Mouse (Mus musculus): ENCODE measurements around the gene Gm765. TPM values are rescaled to one million over a fixed set of nuclear protein-coding genes. Genes with fewer than 3 reads are reported as not detected.

Gene Gm765
- polyA plus RNA-seq (2015; fragmentation: Nextera tagmentation; extraction: Ambion mirVana): not detected in 2 replicates

- Histone ChIP-seq H3K4me1 (no peaks in the 10 kb centered on the region), H3K27ac (no peak within 1 kb of the TSS), H3K4me3 (no peak within 1 kb of the TSS), H3K27me3 (no peaks in the 10 kb centered on the region), H3K36me3 (no peaks in the 10 kb centered on the region), H3K9ac (no peak within 1 kb of the TSS), H3K4me2 (no peak within 1 kb of the TSS), H3K9me3 (no peaks in the 10 kb centered on the region)
- 75% methylated on average over 5 of the region's 5 CpGs for WGBS
- ATAC-seq (ENCODE audit: borderline replicate concordance, extremely low read depth, low FRiP score, low TSS enrichment): no peak
Observed at GRCm38 (mm10) chr6:98342654-98343053, at the start of gene Gm765. TSS of gene Gm765 (minus strand) at chr6:98342754.

- no peak overlapping the region for H3K4me2 ChIP-seq
- no peak overlapping the region for H3K9ac ChIP-seq
- no peak overlapping the region for H3K4me3 ChIP-seq
- 74% methylated on average over 8 of the region's 8 CpGs for WGBS
- no peaks in the 10 kb centered on the region for H3K4me1 ChIP-seq
- H3K36me3 ChIP-seq: no peaks in the 10 kb centered on the region
- H3K27me3 ChIP-seq: no peaks in the 10 kb centered on the region
- ATAC-seq (ENCODE audit: borderline replicate concordance, extremely low read depth, low FRiP score, low TSS enrichment): no peak
- H3K9me3 ChIP-seq: no peaks in the 10 kb centered on the region
- no peak overlapping the region for H3K27ac ChIP-seq
Observed at GRCm38 (mm10) chr6:98385487-98385886, 42.9 kb upstream of the Gm765 start.

- Histone ChIP-seq H3K4me2 (no peak overlapping the region), H3K4me1 (no peaks in the 10 kb centered on the region), H3K27me3 (no peaks in the 10 kb centered on the region), H3K9me3 (no peaks in the 10 kb centered on the region), H3K36me3 (no peaks in the 10 kb centered on the region), H3K27ac (no peak overlapping the region), H3K9ac (no peak overlapping the region), H3K4me3 (no peak overlapping the region)
- WGBS: 71% methylated on average over 8 of the region's 8 CpGs
- ATAC-seq (ENCODE audit: borderline replicate concordance, extremely low read depth, low FRiP score, low TSS enrichment): no peak
Observed at GRCm38 (mm10) chr6:98384431-98384830, 41.9 kb upstream of the Gm765 start.

GRCm38 (mm10) chr6:98383411-98383810 lies 40.9 kb upstream of the Gm765 start:
- no peak overlapping the region for H3K4me2 ChIP-seq
- no peak for ATAC-seq (ENCODE audit: borderline replicate concordance, extremely low read depth, low FRiP score, low TSS enrichment)
- no peak overlapping the region for H3K4me3 ChIP-seq
- 36% methylated on average over 6 of the region's 6 CpGs for WGBS
- H3K9me3 ChIP-seq: no peaks in the 10 kb centered on the region
- H3K9ac ChIP-seq: no peak overlapping the region
- H3K27me3 ChIP-seq: no peaks in the 10 kb centered on the region
- no peaks in the 10 kb centered on the region for H3K4me1 ChIP-seq
- H3K27ac ChIP-seq: no peak overlapping the region
- no peaks in the 10 kb centered on the region for H3K36me3 ChIP-seq

- no peak overlapping the region for H3K4me2 ChIP-seq
- ATAC-seq (ENCODE audit: borderline replicate concordance, extremely low read depth, low FRiP score, low TSS enrichment): no peak
- no peak overlapping the region for H3K9ac ChIP-seq
- H3K27me3 ChIP-seq: no peaks in the 10 kb centered on the region
- 66% methylated on average over 4 of the region's 4 CpGs for WGBS
- no peaks in the 10 kb centered on the region for H3K4me1 ChIP-seq
- no peaks in the 10 kb centered on the region for H3K36me3 ChIP-seq
- no peak overlapping the region for H3K4me3 ChIP-seq
- H3K9me3 ChIP-seq: no peaks in the 10 kb centered on the region
- H3K27ac ChIP-seq: no peak overlapping the region
Observed at GRCm38 (mm10) chr6:98366199-98366598, 23.6 kb upstream of the Gm765 start.

GRCm38 (mm10) chr6:98355271-98355670 lies 12.7 kb upstream of the Gm765 start:
- 56% methylated on average over 5 of the region's 5 CpGs for WGBS
- no peak overlapping the region for H3K4me2 ChIP-seq
- ATAC-seq (ENCODE audit: borderline replicate concordance, extremely low read depth, low FRiP score, low TSS enrichment): no peak
- H3K27me3 ChIP-seq: no peaks in the 10 kb centered on the region
- H3K9ac ChIP-seq: no peak overlapping the region
- no peaks in the 10 kb centered on the region for H3K4me1 ChIP-seq
- H3K4me3 ChIP-seq: no peak overlapping the region
- no peaks in the 10 kb centered on the region for H3K36me3 ChIP-seq
- no peak overlapping the region for H3K27ac ChIP-seq
- no peaks in the 10 kb centered on the region for H3K9me3 ChIP-seq

- no peak for ATAC-seq (ENCODE audit: borderline replicate concordance, extremely low read depth, low FRiP score, low TSS enrichment)
- H3K4me3 ChIP-seq: no peak overlapping the region
- H3K9ac ChIP-seq: no peak overlapping the region
- no peaks in the 10 kb centered on the region for H3K9me3 ChIP-seq
- no peaks in the 10 kb centered on the region for H3K27me3 ChIP-seq
- H3K27ac ChIP-seq: no peak overlapping the region
- no peak overlapping the region for H3K4me2 ChIP-seq
- no peaks in the 10 kb centered on the region for H3K36me3 ChIP-seq
- 89% methylated on average over 3 of the region's 3 CpGs for whole genome bisulfite sequencing
- no peaks in the 10 kb centered on the region for H3K4me1 ChIP-seq
Observed at GRCm38 (mm10) chr6:98353285-98353684, 10.7 kb upstream of the Gm765 start.

GRCm38 (mm10) chr6:98332714-98333113 lies 9.8 kb downstream of the Gm765 start:
- ATAC-seq (ENCODE audit: borderline replicate concordance, extremely low read depth, low FRiP score, low TSS enrichment): no peak
- H3K4me1 ChIP-seq: no peaks in the 10 kb centered on the region
- WGBS: 80% methylated on average over 2 of the region's 2 CpGs
- no peaks in the 10 kb centered on the region for H3K27me3 ChIP-seq
- no peak overlapping the region for H3K27ac ChIP-seq
- no peaks in the 10 kb centered on the region for H3K36me3 ChIP-seq
- H3K4me2 ChIP-seq: no peak overlapping the region
- no peaks in the 10 kb centered on the region for H3K9me3 ChIP-seq
- no peak overlapping the region for H3K4me3 ChIP-seq
- H3K9ac ChIP-seq: no peak overlapping the region

GRCm38 (mm10) chr6:98311659-98312058 lies 30.9 kb downstream of the Gm765 start:
- H3K4me2 ChIP-seq: no peak overlapping the region
- no peaks in the 10 kb centered on the region for H3K9me3 ChIP-seq
- WGBS: 64% methylated on average over 5 of the region's 5 CpGs
- no peak overlapping the region for H3K27ac ChIP-seq
- no peak overlapping the region for H3K9ac ChIP-seq
- 0 out of 2 replicates have a peak, but pooled peaks cover 4% of the 10 kb centered on the region for H3K4me1 ChIP-seq
- H3K27me3 ChIP-seq: no peaks in the 10 kb centered on the region
- no peaks in the 10 kb centered on the region for H3K36me3 ChIP-seq
- no peak overlapping the region for H3K4me3 ChIP-seq
- no peak for ATAC-seq (ENCODE audit: borderline replicate concordance, extremely low read depth, low FRiP score, low TSS enrichment)

- ATAC-seq (ENCODE audit: borderline replicate concordance, extremely low read depth, low FRiP score, low TSS enrichment): no peak
- H3K36me3 ChIP-seq: no peaks in the 10 kb centered on the region
- no peaks in the 10 kb centered on the region for H3K27me3 ChIP-seq
- 52% methylated on average over 3 of the region's 3 CpGs for WGBS
- no peak overlapping the region for H3K4me2 ChIP-seq
- H3K9ac ChIP-seq: no peak overlapping the region
- H3K4me3 ChIP-seq: no peak overlapping the region
- no peak overlapping the region for H3K27ac ChIP-seq
- 0 out of 2 replicates have a peak, but pooled peaks cover 4% of the 10 kb centered on the region for H3K4me1 ChIP-seq
- H3K9me3 ChIP-seq: no peaks in the 10 kb centered on the region
Observed at GRCm38 (mm10) chr6:98307647-98308046, 34.9 kb downstream of the Gm765 start.

- ATAC-seq (ENCODE audit: borderline replicate concordance, extremely low read depth, low FRiP score, low TSS enrichment): no peak
- 68% methylated on average over 7 of the region's 7 CpGs for WGBS
Observed at GRCm38 (mm10) chr6:98307159-98307558, 35.4 kb downstream of the Gm765 start.

GRCm38 (mm10) chr6:98292064-98292463 lies 50.5 kb downstream of the Gm765 start:
- WGBS: 64% methylated on average over 5 of the region's 5 CpGs
- no peak overlapping the region for H3K4me3 ChIP-seq
- no peaks in the 10 kb centered on the region for H3K36me3 ChIP-seq
- H3K9ac ChIP-seq: no peak overlapping the region
- H3K4me2 ChIP-seq: no peak overlapping the region
- no peak for ATAC-seq (ENCODE audit: borderline replicate concordance, extremely low read depth, low FRiP score, low TSS enrichment)
- no peak overlapping the region for H3K27ac ChIP-seq
- H3K27me3 ChIP-seq: no peaks in the 10 kb centered on the region
- H3K4me1 ChIP-seq: no peaks in the 10 kb centered on the region
- no peaks in the 10 kb centered on the region for H3K9me3 ChIP-seq

More at GRCm38 (mm10) chr6:98307159-98307558, 35.4 kb downstream of the Gm765 start:
- Histone ChIP-seq H3K4me3 (no peak overlapping the region), H3K9ac (no peak overlapping the region), H3K27ac (no peak overlapping the region), H3K4me2 (no peak overlapping the region), H3K4me1 (0 out of 2 replicates have a peak, but pooled peaks cover 4% of the 10 kb centered on the region), H3K9me3 (no peaks in the 10 kb centered on the region), H3K27me3 (no peaks in the 10 kb centered on the region), H3K36me3 (no peaks in the 10 kb centered on the region)

- Histone ChIP-seq H3K9ac (no peak overlapping the region), H3K9me3 (no peaks in the 10 kb centered on the region), H3K4me1 (no peaks in the 10 kb centered on the region), H3K36me3 (no peaks in the 10 kb centered on the region), H3K4me3 (no peak overlapping the region), H3K27me3 (no peaks in the 10 kb centered on the region), H3K4me2 (no peak overlapping the region), H3K27ac (no peak overlapping the region)
- 34% methylated on average over 3 of the region's 3 CpGs for whole genome bisulfite sequencing
- ATAC-seq (ENCODE audit: borderline replicate concordance, extremely low read depth, low FRiP score, low TSS enrichment): no peak
Observed at GRCm38 (mm10) chr6:98288316-98288715, 54.2 kb downstream of the Gm765 start.
